ENCODE assay signal across 8 mouse cellular contexts in genomic region chr15:99370259-99370691, GRCm38 (mm10). TPM values are rescaled to one million over a fixed set of nuclear protein-coding genes. Genes with fewer than 3 reads are reported as not detected.
DNase-seq lines count a peak whose midpoint lies in the region; ATAC-seq lines count a peak whose summit lies in the region.

Gene Fmnl3 (minus strand): TSS chr15:99370482.

- intact Hi-C loops in left cerebral cortex, postnatal 10 days (cut with DNase I), result loop anchor here (2.0 kb wide), 1 partner anchor 53 kb away; no protein-coding TSS in a partner anchor

- peak; percentile 96 for DNase-seq in adrenal gland, adult 2 months
- DNase-seq in embryo, embryonic 11 days, result peak; percentile 97
- DNase-seq in gastrocnemius, postnatal 25 days, result peak; percentile 93
- peak; percentile 95 to 97 for DNase-seq in left cerebral cortex, postnatal 10 days (ENCODE audit: extremely low spot score in 1 of 2, low spot score in 2 of 2)
- peak; percentile 96 to 97 for DNase-seq in right cerebral cortex, postnatal 10 days (ENCODE audit: low spot score in 2 of 2)
- peak; percentile 96 for DNase-seq in urinary bladder, postnatal 14 days (ENCODE audit: low spot score)

- peak; percentile 97 for ATAC-seq in inflammation-experienced regulatory T-cells, adult 6 months
- ATAC-seq in megakaryocyte progenitor cell, adult 5-6 weeks (replicated peaks; ENCODE audit: poor library complexity), result peak; percentile 99

RNA-seq across cellular contexts. Expression of gene Fmnl3, which starts in this region (rescaled TPM):
- 10 to 100 TPM; 13.9 to 23.6 TPM for total RNA-seq in adrenal gland, adult 2 months (2021)
- 19.7 and 22.2 TPM in 2 replicates for polyA plus RNA-seq in adrenal gland, adult 2 months (2012; rRNA removed)
- 1 to 10 TPM; 6.6 to 7.0 TPM for total RNA-seq in gastrocnemius, postnatal 25 days (2021)
- polyA plus RNA-seq in inflammation-experienced regulatory T-cells, adult 6 months (2017; shearing (Covaris generic)), result 10 to 100 TPM in 1 of 3 experiments, 1 to 10 TPM in 2; 5.5 to 13.4 (median 9.2) TPM
- 10 to 100 TPM; 12.6 to 14.1 TPM for total RNA-seq in left cerebral cortex, postnatal 10 days (2021)
- total RNA-seq in megakaryocyte progenitor cell, adult 5-6 weeks (2015), result 11.4 and 11.5 TPM in 2 replicates
- 17.2 and 21.2 TPM in 2 replicates for total RNA-seq in megakaryocyte progenitor cell, adult 5-6 weeks (2017)

Comparison
In these comparisons a context has a peak if more than half of its experiments do, and no peak if none do; other contexts are left out.
1. Peak in every context shown above with its lines: DNase-seq and ATAC-seq.